Mouse (Mus musculus): Measurements from ENCODE around the gene Evi2a.

Gene Evi2a

GRCm38 (mm10) chr11:79530333-79530761 lies at the start of gene Evi2a, which contains the start of gene Evi2:
Evi2a (minus strand) TSS chr11:79530609.
Evi2 (minus strand) TSS chr11:79530589.
- DNase-seq = no peak

- DNase-seq = peak; percentile 90
Measured at GRCm38 (mm10) chr11:79577741-79578140, 47.3 kb upstream of the Evi2a start.

GRCm38 (mm10) chr11:79575383-79576073 lies 45.1 kb upstream of the Evi2a start:
- no peak for DNase-seq

GRCm38 (mm10) chr11:79573836-79574235 lies 43.4 kb upstream of the Evi2a start:
- DNase-seq = no peak

- no peak for DNase-seq
Measured at GRCm38 (mm10) chr11:79570319-79570718, 39.9 kb upstream of the Evi2a start.

GRCm38 (mm10) chr11:79568197-79568911 lies 37.9 kb upstream of the Evi2a start:
- DNase-seq = no peak

GRCm38 (mm10) chr11:79566947-79567346 lies 36.5 kb upstream of the Evi2a start:
- DNase-seq = no peak

GRCm38 (mm10) chr11:79563493-79563892 lies 33.1 kb upstream of the Evi2a start:
- DNase-seq = no peak

- no peak for DNase-seq
Measured at GRCm38 (mm10) chr11:79560536-79560935, 30.1 kb upstream of the Evi2a start.

- DNase-seq = no peak
Measured at GRCm38 (mm10) chr11:79552622-79553021, 22.2 kb upstream of the Evi2a start.

GRCm38 (mm10) chr11:79536293-79536692 lies 5.9 kb upstream of the Evi2a start:
- DNase-seq = no peak

GRCm38 (mm10) chr11:79535554-79535953 lies 5.1 kb upstream of the Evi2a start:
- no peak for DNase-seq

- DNase-seq = no peak
Measured at GRCm38 (mm10) chr11:79533950-79534690, 3.7 kb upstream of the Evi2a start.

GRCm38 (mm10) chr11:79533311-79533710 lies 2.9 kb upstream of the Evi2a start:
- DNase-seq = no peak

GRCm38 (mm10) chr11:79531485-79531884 lies 1.1 kb upstream of the Evi2a start:
- no peak for DNase-seq

- no peak for DNase-seq
Measured at GRCm38 (mm10) chr11:79530774-79531173, 365 bp upstream of the Evi2a start.

GRCm38 (mm10) chr11:79529736-79530135 lies 673 bp downstream of the Evi2a start:
- DNase-seq = no peak

GRCm38 (mm10) chr11:79529226-79529625 lies 1.2 kb downstream of the Evi2a start:
- no peak for DNase-seq

GRCm38 (mm10) chr11:79528601-79529000 lies 1.8 kb downstream of the Evi2a start:
- DNase-seq = no peak

- no peak for DNase-seq
Measured at GRCm38 (mm10) chr11:79527739-79528384, 2.5 kb downstream of the Evi2a start.

GRCm38 (mm10) chr11:79527015-79527738 lies 3.2 kb downstream of the Evi2a start:
- DNase-seq = peak; percentile 38

GRCm38 (mm10) chr11:79526549-79526948 lies 3.9 kb downstream of the Evi2a start:
- no peak for DNase-seq

- DNase-seq = no peak
Measured at GRCm38 (mm10) chr11:79524310-79524575, 6.2 kb downstream of the Evi2a start.

Measured in thymus, postnatal 4 days (tissue).